Mouse (Mus musculus) stomach, postnatal 0 days (tissue): ENCODE data around the gene Rpa3.

Experiments
- CTCF ChIP-seq: IDR thresholded peaks from 2 replicates; pipeline ENCODE4 v1.5.1; 2016; ENCODE audit warnings: antibody characterized with exemption, low read depth, mild to moderate bottlenecking, moderate library complexity
- EP300 ChIP-seq: optimal IDR thresholded peaks from 2 replicates; pipeline ENCODE3; 2016; ENCODE audit warnings: antibody characterized with exemption

DNA sequence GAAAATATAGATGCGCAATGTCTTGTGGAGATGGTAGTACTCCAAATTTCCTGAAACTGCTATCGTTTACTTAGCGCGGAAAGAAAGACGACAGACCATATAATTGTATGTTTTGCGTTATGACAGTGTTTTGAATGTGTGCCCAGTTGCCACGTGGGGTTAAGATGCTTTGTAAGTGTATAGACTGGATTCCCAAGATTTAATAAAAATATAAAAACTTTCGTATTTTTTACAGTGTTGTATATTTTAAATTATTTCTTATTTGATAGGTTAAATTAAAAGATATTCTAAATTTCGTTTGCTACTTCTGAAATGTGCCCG is 49.1 kb downstream of the Rpa3 start:
- no peak for TF ChIP-seq CTCF
- TF ChIP-seq EP300: no peak
